Mouse (Mus musculus): ENCODE measurements around the gene Gfra1.

DNA sequence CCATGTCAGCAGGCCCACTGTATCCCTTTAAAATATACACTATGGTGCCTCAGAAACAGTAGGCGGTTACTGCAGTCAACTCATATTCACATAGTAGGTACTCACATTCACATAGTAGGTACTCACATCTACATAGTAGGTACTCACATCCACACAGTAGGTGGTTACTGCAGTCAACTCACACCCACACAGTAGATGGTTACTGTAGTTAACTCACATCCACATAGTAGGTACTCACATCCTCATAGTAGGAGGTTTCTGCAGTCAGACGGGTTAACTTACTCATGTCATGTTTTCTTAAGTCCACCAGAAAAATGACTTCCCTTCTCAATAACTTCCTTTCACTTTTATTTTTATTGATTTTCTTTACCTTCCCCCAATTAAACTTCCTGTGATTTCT, 30.8 kb downstream of the Gfra1 start:
- TF ChIP-seq POLR2A (IDR thresholded peaks at IDR 0.05; ENCODE audit: borderline replicate concordance, extremely low read depth, insufficient read depth, insufficient read length, poor library complexity, severe bottlenecking) (no peak), CTCF (IDR thresholded peaks at IDR 0.05; ENCODE audit: borderline replicate concordance, extremely low read depth, insufficient read depth, insufficient read length) (no peak)

Data from brain, embryonic 14.5 days (tissue).